Mouse (Mus musculus) cerebellum, adult 2 months (tissue): ENCODE data around the gene Usp10.

Experiments used
- CTCF ChIP-seq: fragments of 200-500 bp; IDR thresholded peaks from 2 replicates; pipeline ENCODE4 v1.5.1; 2011; ENCODE audit warnings: low read depth, mild to moderate bottlenecking, control low read depth, low read length, moderate library complexity, borderline replicate concordance; ENCODE audit not compliant: insufficient read depth
- POLR2A ChIP-seq: fragments of 200-500 bp; IDR thresholded peaks from 2 replicates; pipeline ENCODE4 v1.6.1; 2011; ENCODE audit warnings: low read length, control low read depth, borderline replicate concordance; ENCODE audit not compliant: insufficient read depth

DNA sequence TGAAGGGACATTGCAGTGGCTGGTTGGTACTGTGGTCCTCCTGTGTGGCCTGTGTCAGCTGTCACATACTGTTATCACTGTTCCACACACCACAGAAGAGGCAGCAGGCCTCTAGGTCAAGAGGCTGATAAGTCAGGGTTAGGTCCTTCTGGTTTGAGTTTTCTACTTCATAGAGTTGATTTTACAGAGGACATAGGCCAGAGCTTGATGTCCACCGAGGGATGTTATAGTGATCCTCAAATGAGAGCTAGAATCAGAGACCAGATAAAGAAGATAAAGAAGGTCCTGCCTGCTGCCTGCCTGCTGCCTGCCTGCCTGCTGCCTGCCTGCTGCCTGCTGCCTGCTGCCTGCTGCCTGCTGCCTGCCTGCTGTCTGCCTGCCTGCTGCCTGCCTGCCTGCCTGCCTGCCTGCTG, 8.0 kb downstream of the Usp10 start:
- TF ChIP-seq CTCF (no peak), POLR2A (no peak)
